Mouse (Mus musculus): Measurements from ENCODE around the gene Sec24b.

DNA sequence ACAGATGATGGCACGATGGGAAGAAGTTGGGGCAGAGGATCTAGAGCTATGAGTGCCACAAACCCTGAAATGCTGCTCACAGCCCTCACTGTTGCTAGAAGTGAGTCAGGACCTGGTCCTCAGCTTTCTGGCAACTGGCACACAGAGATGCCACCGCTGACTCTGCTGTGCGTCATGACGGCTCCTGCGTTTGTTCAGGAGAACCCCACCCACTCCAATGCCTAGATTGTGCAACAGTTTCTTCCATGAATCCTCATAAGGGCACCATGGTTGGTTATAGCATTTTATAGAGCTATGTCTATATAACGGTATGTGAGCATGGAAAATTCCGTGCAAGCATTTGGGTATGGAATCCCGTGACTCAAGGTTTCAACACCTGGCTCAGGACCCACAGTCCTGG, 96.7 kb downstream of the Sec24b start:
- TF ChIP-seq REST (IDR thresholded peaks at IDR 0.05; ENCODE audit: insufficient read depth, insufficient read length) (no peak), TCF12 (IDR thresholded peaks at IDR 0.05; ENCODE audit: insufficient read depth, poor library complexity, severe bottlenecking) (no peak), TCF3 (IDR thresholded peaks at IDR 0.05; ENCODE audit: insufficient read length, low read depth) (no peak), POLR2A (IDR thresholded peaks at IDR 0.05; ENCODE audit: insufficient read length, low read depth) (no peak), E2F4 (IDR thresholded peaks at IDR 0.05; ENCODE audit: insufficient read depth) (no peak), USF1 (IDR thresholded peaks at IDR 0.05; ENCODE audit: low read depth) (no peak), CEBPB (IDR thresholded peaks at IDR 0.05; ENCODE audit: insufficient read depth, poor library complexity, severe bottlenecking) (peak; percentile 89; the same call in 1 of the 2 replicates), MYOD1 (IDR thresholded peaks at IDR 0.05; ENCODE audit: control insufficient read depth in 1 of 3, insufficient read length in 2 of 3, low read depth in 2 of 3) (no peak), MAX (IDR thresholded peaks at IDR 0.05; ENCODE audit: low read depth) (no peak)
